Mouse (Mus musculus) CD4-positive, CD25-positive, alpha-beta regulatory T cell (primary cell): Measurements from ENCODE around the gene Mrpl41. TPM values are rescaled to one million over a fixed set of nuclear protein-coding genes. Genes with fewer than 3 reads are reported as not detected.

Source experiments
- polyA plus RNA-seq: library from polyadenylated mRNA; unstranded; fragments of 100-300 nt; shearing (Covaris generic); gene quantifications from one replicate; pipeline ENCODE4 v1.2.1, GENCODE M21; 2017

Gene Mrpl41
- 90.2 TPM for polyA plus RNA-seq

GRCm38 (mm10) chr2:24974906-24975703 is at the start of gene Mrpl41:
Mrpl41 (minus strand) TSS chr2:24975098.

GRCm38 (mm10) chr2:24975704-24976297 is 903 bp upstream of the Mrpl41 start, which contains the start of gene Pnpla7:
Pnpla7 (plus strand) TSS chr2:24976033.

DNA sequence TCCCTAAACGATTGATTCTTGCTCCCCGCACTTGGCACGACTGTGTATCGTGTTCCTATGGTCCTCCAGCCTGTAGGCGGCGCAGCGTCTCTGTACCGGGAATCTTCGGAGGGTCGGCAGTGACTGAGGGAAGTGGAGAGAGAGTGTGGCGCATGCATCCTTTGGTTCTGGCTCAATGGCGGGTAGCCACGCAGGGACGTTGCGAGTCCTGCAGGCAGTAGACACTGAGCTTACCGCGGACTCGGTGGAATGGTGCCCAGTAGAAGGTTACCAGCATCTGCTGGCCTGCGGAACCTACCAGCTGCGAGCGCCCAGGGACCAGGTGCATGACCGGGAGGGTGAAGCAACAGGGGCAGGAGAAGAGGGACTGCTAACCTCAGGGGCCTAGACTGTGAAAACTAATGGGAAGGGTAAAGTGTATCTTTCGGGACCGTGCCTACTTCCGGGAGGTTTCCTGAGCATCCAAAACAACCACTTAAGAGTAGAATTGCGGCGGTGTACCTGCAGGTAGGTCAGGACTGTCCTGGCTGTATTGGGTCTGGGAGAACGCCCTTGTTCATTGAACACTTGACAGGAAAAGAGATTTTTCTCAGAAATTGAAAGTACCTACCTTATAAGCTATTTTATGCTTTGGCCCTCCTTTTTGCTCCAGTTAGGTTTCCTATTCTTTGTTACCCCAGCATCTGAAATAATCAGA is 12.4 kb downstream of the Mrpl41 start, which contains the start of gene Dph7:
Gene Dph7 (plus strand): TSS at position 97 of the 697 bp plus-strand sequence.

GRCm38 (mm10) chr2:24949421-24950188 is 25.3 kb downstream of the Mrpl41 start, which contains the start of gene Zmynd19:
Zmynd19 (plus strand) TSS chr2:24949792.

GRCm38 (mm10) chr2:24935057-24935796 is 39.7 kb downstream of the Mrpl41 start, which contains the start of gene Arrdc1:
Arrdc1 (minus strand) TSS chr2:24935252.

Other genes with a start within 250 kb of the Mrpl41 start
- 0.02 TPM for gene Cacna1b, start 211.9 kb downstream of the Mrpl41 start, polyA plus RNA-seq
- 43.8 TPM for gene Ehmt1, start 55.5 kb downstream of the Mrpl41 start, polyA plus RNA-seq
- gene Arrdc1, start 39.8 kb downstream of the Mrpl41 start, polyA plus RNA-seq, result 256 TPM
- gene Zmynd19, start 25.3 kb downstream of the Mrpl41 start, polyA plus RNA-seq, result 20.8 TPM
- gene Dph7, start 12.7 kb downstream of the Mrpl41 start, polyA plus RNA-seq, result 33.5 TPM
- gene Pnpla7, start 935 bp upstream of the Mrpl41 start, polyA plus RNA-seq, result 80.4 TPM
- 53.2 TPM for gene Nsmf, start 79.3 kb upstream of the Mrpl41 start, polyA plus RNA-seq
- 0.37 TPM for gene Entpd8, start 105.2 kb upstream of the Mrpl41 start, polyA plus RNA-seq
- 8.3 TPM for gene Noxa1, start 120.1 kb upstream of the Mrpl41 start, polyA plus RNA-seq
- 5.1 TPM for gene Nrarp, start 205.7 kb upstream of the Mrpl41 start, polyA plus RNA-seq
- gene Tor4a, start 221.8 kb upstream of the Mrpl41 start, polyA plus RNA-seq, result 115 TPM
- gene Nelfb, start 236.4 kb upstream of the Mrpl41 start, polyA plus RNA-seq, result 141 TPM
- not detected for gene Stpg3, start 239.5 kb upstream of the Mrpl41 start, polyA plus RNA-seq
- gene Fam166a, start 243.6 kb upstream of the Mrpl41 start, polyA plus RNA-seq, result 0.49 TPM
- 174 TPM for gene Tubb4b, start 249.6 kb upstream of the Mrpl41 start, polyA plus RNA-seq